Mouse (Mus musculus) CD8-positive naive resting alpha-beta T cell, adult 2 months (primary cell): ENCODE results near the gene Rin2.

ENCODE experiments used
- DNase-seq, 2 experiments: peaks; one replicate each; pipeline ENCODE4 v3.0.0; 2022; ENCODE audit warnings: low read depth in 2 of 2, low spot score in 2 of 2

The Rin2 gene

DNA sequence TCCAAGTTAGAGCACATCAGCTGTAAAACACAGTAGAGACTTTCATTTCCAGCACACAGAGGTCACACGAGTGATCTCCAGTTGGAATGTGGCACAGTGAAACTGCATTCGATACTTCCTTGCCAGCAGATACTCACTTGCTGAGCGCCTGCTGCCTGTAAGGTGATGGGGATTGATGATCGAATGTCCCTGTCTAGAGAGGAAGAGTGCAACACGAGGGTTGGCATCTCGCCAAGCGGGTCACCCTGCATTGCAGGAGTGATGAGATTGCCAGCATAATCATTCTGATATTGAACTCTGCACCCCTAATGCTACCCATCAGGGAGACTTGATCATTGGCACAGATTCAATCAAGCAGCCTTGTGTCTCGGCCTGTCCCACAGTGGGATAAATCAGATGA is 182.8 kb downstream of the Rin2 start:
- DNase-seq: no peak

DNA sequence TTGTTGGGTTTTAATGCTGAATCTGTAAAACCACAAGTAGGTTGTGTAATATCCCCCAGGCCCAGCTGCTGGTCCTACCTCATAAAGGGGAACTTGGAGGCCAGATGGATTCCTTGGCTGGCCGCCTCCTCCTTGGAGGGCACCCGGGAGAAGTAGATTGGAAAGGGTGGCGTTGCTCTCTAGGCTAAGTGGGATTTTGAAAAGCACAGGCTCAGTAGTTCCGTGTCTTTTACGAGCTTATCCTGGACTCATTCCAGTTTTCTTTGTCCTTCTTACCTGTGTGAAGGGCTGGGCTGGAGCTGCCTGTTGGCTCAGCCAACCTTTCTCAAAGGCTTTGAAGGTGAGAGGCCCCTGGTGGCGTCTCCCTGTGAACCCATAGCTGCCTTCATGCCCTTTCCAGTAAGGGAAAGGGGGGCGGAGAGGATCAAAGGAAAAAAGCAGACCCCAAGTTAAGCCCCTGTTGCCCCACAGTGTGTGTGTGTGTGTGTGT is 184.5 kb downstream of the Rin2 start:
- no peak for DNase-seq

DNA sequence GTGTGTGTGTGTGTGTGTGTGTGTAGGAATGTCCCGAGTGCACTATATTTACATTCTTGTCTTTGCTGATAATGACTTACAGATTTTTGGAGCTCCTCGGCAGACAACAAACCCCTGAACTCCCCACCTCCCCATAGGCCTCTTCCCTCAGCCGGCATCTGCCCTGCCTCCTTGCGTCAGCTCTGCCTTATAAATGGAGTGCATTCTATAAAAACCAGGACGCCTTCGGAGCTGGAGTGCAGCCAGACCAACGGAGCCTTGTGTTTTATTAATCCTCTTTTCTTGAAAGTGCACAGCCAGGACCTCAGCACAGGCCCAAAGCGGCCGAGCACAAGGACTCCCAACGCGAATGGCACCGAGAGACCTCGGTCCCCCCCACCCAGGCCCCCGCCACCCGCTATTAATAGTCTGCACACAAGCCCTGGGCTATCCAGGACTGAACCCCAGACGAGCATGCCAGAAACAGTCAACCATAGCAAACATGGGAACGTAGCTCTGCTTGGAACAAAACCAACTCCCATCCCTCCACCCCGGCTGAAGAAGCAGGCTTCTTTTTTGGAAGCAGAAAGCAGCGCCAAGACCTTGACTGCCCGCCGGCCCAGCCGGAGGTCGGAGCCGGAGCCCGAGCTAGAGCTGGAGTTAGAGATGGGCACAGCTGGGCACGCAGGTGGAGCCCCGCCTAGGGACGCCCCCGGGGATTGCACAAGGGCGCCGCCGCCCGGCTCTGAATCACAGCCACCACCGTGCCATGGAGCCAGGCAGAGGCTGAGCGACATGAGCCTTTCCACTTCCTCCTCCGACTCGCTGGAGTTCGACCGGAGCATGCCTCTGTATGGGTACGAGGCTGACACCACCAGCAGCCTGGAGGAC is 185.2 kb downstream of the Rin2 start:
- no peak for DNase-seq

DNA sequence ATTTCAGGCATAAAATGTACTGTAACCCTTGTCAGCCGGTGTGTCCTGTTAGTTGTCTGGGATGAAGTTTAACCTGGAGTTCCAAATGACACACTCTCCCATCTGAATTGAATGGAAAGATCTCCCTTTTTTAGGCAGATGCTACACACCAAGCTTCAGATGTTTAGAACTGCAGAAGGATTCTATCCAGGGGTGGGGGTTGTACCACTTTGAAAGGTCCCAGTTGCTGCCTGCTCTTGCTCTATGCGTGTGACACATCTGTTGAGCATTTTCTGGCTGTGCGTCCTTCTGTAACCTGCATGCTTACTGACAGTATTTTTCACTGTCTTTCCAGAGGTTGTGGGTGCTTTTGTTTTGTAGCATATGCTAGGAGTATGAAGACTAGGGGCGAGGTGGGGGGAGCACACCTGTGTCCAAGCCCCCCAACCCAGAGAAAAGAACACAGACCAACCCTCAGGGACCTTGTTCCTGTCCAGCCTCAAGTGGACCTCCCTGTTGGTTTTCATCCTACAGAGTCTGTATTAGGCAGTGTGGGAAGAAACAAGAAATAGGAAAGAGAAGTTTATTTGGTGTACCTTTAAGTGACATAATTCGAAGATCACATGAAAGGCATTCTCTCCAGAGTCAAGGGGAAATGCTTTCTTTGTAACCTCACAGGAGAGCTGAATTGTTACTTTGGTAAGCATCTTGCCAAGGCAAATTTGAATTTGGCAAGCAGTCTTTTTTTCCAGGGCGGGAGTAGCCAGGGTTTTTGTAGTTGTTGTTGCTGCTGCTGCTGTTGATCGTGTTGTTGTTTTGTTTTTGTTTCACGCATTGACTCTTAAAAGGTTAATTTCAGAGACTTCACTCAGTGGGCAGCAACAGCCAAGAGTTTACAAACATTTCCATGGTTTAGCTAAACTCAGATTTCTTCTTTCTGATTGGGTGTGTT is 186.4 kb downstream of the Rin2 start:
- DNase-seq: no peak

DNA sequence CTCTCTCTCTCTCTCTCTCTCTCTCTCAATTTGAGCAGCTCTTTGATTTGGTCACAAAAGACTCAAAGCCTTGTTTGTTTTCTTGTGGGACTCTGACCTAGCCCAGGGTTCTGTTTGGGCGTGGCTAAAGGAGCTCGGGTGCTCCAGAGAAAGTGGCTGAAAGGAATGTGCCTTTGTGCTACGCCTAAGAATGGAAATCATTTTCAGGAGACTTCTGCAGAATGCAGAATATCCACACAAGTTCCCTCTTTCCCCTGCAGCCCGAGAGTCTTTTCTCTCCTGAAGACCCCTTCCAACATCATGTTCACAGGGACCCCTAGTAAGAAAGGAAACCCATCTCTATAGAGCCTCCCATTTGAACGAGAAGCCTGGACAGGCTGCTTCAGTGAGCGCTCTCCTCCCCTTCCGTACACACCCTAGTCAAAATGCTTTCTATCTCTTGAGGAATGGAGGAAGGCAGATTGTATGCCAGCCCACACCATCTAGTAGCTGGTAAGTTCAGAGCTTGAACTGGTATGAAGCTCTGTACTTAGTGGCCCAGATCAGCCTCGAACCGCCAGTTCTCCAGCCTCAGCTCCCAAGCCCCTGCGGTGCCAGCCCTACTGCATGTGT is 187.3 kb downstream of the Rin2 start:
- no peak for DNase-seq

DNA sequence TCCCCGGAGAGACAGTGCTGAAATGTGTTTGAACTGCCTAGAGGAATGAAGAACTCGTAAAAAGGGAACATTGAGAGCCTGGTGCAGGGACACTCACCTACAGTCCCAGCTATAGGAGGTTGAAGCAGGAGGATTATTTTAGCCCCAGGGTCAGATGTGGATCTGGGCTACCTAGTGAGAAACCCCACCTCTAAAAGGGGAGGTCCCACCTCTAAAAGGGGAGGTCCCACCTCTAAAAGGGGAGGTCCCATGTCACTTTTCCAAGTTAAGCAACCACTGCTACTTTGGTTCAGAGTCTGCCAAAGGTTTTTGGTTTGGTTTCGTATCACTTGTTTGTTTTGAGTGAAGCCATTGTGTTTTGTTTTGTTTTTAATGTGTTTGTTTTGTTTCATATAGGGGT is 190.3 kb downstream of the Rin2 start:
- no peak for DNase-seq

DNA sequence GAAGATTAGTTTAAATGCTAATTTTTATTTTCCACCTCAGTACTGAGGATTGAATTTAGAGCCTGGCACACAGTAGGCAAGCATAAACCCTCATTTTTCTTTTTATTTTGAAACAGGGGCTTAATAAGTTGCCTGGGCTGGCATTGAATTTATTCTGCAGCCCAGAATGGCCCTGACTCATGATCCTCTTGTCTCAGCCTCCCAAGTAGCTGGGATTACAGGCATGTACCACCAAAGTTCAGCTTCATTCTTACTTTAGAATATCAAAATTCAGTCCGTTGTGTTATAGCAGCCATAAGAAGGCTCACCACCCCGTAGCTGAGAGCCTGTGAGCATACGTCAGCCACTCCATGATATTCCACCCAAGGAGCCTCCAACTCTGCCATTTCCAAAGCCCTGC is 191.2 kb downstream of the Rin2 start:
- DNase-seq: no peak

DNA sequence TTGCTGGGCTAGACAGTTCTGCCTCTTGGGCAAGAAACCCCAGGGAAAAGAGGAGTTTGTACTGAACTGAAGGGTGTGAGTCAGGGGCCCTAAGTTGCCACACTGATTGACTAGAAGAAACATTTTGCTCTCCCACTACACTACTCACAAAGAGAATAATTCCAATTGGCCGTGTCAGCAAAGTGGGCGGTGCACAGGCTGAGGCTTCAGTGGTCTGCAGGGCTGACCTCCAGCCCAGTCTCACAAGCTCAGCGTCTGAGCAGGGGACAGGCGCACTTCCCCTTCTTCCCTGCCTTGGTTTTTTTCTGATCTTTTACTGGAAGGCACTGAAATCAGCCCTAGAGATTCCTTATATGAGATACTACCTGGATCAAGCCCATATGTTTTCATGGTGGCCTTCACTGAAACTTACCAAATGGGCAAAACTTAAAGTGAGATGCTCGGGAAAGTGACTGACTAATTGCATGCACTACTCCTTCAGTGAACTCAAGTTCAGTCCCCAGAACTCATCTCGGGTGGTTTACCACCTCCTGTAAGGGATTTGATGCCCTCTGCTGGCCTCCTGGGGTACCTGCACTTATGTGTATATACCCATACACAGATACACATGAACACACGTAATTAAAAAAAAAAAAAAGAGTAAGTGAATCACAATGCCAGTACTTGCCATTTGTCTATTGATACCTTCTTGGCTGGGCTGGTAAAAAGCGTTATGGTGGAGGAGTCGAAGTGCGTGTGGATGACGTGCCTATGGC is 191.9 kb downstream of the Rin2 start:
- DNase-seq: no peak

DNA sequence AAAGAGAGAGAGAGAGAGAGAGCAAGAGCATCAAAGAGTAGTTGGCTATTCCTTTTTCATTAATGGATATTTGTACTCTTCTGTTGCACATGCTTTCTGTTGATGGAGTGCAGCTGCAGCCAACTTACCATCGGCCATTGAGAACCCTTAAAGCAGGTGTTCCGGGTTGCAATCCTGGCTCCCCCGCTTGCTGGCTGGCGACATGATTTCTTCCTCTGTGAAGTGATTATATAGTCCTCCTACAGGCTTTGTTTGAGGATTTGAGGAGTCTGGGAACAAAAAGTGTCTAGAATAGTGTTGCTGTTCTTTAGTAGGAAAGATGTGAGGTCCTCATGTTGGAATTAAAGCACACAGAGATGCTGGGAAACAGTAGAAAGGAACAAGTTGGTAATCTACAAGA is 196.3 kb downstream of the Rin2 start:
- no peak for DNase-seq

DNA sequence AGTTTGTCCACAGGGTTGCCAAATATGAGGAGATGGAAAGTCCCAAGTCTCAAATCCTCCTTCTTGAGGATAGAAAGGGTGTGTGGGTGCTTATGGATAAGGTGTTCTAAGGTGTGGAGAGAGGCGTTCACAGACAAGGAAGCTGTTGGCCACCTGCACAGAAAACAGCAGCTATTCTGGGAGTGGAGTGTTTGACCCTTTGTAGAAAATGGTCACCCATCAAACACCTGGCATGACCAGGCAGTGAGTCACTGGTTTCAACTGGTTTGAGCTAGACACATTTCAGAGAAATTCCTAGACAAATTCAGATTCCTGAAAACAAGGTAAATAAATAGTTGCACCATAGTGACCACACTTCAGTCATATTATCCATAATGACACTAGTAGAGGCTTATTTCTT is 197.1 kb downstream of the Rin2 start:
- no peak for DNase-seq

DNA sequence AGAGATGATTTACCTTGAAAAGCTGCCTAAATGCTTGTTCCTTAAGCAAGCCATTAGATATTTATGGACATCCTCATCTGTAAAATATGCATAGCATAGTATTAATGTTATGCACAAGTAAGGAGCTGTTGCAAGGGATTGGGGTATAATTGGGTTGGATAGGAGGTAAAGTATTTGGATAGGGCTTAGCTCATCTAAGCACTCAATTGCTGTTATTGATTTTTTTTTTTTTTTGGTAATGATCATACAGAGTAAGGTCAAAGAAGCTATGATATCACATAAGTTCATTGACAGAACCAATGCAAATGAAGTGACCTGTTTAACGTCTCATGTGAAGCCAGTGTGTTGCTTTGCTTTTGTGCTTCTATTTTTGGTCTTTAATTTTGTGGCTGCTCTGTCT is 198.9 kb downstream of the Rin2 start:
- DNase-seq: no peak

DNA sequence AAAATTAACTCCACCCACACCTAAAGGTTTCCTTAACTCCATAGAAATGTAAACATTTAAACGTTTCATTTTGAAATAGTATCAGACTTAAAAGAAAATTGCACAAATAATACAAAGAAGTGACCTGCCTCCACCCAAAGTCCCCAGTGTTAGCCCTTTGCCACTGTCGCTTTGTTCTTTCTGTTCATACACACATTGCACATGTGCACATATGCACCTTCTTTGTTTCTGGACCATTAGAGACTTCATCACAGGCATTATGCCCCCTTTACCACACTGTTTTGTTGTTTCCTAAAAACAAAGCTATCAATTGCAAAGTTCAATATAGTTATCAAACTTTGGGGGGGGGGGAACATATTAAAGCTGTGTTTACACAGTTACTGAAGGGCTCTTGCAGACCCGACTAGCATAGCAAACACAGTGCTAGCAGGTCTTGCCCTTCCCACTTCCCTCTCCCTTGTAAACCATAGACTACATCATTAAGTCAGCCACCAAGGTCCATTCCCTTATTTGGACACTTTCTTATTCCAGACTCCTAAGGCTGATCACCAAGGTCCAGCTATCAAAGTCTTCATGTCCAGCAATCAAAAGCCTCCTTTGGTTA is 200.0 kb downstream of the Rin2 start:
- no peak for DNase-seq

DNA sequence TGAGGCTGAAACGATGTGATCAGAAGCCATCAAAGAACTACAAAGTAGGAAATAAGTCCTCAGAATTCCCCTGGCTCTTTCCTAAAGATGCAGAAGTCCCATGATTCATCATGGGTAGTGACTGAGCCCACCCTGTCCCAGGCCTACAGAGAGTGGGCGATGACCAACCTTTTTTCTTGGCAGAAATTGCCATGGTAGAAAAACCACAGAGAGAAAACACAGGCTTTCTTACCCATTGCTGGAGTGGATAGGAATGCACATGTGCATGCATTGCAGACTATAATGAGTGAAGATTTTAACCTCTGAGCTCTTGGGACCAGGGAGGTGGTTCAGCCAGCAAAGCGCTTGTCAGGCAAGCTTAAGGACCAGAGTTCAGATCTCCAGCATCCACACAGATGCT is 202.2 kb downstream of the Rin2 start:
- DNase-seq: no peak

DNA sequence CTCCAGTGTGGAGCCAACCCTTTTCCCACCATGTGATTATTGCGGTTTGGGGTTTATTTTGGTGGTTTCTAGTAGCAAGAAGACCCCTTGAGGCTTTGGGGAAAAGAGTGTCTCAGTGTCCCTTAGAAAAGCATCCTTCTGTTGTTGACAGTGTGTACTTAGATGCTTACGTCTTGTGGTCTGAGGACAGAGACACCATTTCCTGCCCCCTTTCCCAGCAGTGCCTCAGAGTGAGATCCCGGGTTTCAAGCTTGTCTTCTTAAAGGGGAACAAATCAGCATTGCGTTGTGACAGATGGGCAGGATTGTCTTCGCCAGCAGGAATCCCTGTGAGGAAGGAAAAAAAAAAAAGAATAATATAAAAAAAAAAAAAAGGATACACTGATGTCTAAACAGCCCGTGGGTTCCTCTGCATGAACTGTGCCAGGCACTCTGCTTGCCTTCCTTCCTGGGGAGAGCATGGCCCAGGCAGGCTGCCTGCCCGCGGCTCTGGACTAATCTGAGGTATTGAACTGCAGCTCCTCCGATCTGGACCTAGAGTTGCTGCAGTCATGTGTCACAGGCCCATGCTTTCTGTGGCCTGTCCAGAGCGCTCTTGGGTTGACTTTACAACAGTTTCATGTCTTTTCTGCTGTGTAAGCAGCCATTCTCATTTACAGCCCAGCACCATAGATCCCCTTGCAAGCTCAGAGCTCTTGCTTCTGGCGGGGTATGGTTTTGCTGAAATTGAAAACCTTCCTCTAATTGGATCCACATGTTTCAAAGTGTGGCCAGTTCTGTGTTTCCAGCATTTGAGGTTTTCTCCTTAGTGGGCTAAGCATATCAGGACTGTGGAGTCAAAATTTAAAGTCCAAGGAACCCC is 206.1 kb downstream of the Rin2 start:
- DNase-seq: no peak

DNA sequence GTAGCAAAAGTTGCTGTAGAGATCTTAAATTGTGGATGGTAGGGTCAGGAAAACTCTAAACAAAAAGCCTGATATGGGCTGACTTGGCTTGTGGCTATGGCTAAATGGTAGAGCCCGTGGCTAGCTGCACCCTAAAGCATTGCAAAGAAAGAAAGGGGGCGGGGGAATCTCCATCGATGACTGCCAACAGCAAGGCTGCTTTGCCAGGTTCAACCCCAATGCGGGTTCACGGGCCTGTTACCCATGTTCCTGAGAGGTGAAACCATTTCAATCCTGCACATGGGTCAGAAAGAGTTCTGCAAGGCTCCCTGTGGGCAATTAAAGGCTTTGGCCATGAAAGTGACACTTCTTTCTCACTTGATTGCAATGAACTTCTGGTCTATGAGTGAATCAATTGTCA is 206.9 kb downstream of the Rin2 start:
- no peak for DNase-seq

DNA sequence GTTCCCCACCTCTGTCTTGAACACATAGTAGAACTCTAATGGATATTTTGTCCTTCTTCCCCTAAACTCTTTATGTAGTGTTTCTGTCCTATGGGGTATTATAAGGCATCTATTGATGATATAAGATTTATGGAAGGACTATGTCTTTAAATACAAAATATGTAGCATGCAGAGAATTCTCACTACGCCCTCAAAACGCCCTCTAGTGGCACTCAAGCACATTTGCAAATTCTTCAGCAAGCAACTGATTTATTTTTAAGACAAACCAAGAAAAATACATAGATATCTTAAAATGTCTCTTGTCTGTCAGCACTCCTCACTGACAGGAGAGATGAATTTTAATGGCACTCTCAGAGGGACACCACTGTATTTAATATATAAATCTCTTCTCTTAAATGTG is 207.4 kb downstream of the Rin2 start:
- no peak for DNase-seq

DNA sequence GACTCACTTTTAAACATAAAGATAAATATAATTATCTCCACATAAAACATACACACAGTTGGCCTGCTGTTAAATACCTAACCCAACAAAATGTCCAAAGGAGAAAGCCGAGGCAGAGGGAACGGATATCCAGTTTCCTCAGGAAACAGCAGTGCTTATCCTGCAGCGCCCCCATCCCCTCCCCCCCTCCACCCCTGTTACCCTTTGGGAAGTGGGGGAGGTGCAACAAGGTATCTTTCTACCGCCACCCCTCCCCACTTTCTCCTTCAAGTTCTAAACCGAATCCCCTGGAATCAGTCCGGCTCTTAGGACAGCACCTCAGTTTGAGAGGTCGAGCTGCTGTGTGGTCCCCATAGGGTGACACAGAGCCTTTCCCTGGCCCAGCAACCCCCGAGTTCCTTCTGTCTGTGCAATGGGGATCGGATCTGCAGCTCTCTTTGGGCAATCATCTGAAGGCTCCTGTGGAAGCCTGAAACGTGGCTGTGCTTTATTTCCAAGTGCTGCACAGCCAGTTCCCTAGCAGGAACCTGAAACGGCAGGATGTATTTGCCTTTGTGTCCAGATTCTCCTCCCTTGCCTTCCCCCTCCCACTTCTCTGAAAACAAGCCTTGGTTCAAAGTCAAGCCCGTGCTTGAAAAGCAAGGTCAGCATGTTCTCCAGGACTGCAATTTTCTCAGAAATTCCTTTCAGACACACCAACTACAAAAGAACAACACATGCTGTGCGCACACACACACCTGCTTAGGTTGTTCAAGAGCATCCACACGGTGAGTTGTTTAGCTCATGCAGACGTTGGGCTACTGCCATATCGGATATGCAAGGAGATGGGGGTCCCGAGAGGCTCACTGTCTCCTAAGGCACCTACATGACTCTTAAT is 209.3 kb downstream of the Rin2 start:
- no peak for DNase-seq

DNA sequence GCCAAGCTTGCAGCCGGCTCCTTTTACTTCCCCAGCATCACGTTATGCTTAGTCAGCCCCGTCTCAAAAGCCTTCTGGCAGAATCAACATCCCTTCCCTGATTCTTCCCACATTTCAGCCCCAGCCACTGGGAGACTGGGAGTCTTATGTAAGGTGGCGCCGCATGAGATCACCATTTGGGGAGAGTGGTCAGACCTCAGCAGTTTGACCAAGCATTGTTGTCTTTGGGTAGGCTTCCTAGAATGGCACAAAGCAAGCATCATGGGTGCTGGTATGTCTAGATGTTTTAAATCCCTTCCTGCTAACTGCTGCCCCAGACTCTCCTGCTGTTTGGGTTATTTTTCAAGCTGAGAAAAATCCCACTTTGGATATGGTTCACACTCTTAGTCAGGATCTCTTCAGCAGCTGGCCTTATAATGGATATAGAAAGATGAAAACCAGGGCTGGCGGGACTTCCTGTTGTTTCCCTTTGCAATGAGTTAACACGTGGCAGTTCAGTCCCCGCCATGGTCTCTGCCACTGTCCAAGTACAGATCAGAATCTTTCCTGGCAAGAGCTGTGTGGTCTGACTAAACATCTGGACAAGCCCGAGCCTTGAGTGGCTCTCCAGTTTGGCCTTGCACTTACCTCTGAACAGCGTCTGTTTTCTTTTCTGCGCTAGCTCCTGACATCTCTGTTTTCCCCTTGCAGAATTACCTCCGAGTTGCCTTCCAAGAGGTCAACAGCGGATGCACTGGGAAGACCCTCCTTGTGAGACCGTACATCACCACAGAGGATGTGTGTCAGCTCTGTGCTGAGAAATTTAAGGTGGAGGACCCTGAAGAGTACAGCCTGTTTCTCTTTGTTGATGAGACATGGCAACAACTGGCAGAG is 210.1 kb downstream of the Rin2 start:
- DNase-seq: no peak
